Mouse (Mus musculus) ES-Bruce4 (cell line): ENCODE results near the gene Dnmbp.

ENCODE experiments used
- CTCF ChIP-seq: IDR thresholded peaks from one replicate; pipeline ENCODE4 v1.8.1; 2011; ENCODE audit warnings: low read depth, low read length
- EP300 ChIP-seq: IDR thresholded peaks from 2 replicates; pipeline ENCODE4 v1.6.1; 2011; ENCODE audit warnings: low read depth, low read length; ENCODE audit not compliant: insufficient read depth
- POLR2A ChIP-seq: IDR thresholded peaks from one replicate; pipeline ENCODE4 v1.8.1; 2011; ENCODE audit warnings: low read length; ENCODE audit not compliant: insufficient read depth

DNA sequence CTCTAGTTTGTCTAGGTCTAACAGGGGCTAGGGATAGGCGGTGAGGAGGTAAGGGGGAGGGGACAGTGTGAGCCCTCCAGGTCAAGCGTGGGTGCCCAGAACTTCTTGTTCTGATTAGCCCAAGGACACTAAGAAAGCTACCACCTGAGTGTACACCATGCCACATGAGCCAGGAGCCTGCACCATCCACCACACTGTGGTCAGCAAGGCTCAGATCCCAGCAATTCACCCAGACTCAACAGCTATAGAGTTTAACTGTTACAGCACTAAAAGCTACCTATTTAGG lies 22.6 kb downstream of the Dnmbp start:
- TF ChIP-seq CTCF (no peak), POLR2A (no peak), EP300 (no peak)
